Mouse (Mus musculus): ENCODE results near the gene Cmip.

Gene Cmip

DNA sequence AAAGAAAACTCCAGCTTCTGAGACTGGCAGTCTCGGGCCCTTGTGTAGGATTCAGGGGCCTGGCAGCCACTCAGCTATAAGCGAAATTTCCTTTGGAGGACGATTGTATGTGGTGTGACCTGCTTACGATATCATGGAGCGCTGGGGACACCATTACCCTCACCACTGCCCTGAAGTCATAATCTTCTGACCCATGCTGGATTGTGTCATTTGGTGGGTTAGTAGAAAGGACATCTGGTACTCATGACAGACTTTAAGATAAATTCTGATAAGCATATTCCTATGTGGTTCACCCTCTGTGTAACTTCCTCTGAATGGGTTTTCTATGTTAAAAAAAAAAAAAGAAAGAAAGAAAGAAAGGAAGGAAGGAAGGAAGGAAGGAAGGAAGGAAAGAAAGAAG is 69.9 kb downstream of the Cmip start:
- no peak for DNase-seq (ENCODE audit: low spot score)

DNA sequence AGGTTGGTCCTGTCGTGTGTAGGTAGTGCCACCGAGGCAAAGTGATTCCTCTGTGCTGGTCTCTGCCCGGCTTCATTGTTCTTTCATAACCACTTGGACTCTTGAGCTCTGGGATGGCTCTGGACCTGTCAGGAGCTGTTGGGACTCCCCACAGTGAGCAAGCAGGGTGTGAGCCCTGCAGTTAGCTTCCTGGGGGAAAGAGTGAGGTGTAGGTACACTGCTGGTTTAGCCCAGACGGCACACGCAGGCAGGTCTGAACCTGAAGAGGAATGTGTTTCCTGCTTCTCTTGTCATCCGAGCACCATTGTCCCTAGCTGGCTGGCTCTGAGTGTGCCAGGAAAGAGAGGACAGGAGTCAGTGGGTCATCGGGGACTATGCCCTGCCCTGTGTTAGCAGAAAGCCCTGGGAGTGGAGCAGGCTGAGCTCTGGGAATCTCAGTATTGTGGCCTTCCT is 70.5 kb downstream of the Cmip start:
- DNase-seq (ENCODE audit: low spot score): no peak

DNA sequence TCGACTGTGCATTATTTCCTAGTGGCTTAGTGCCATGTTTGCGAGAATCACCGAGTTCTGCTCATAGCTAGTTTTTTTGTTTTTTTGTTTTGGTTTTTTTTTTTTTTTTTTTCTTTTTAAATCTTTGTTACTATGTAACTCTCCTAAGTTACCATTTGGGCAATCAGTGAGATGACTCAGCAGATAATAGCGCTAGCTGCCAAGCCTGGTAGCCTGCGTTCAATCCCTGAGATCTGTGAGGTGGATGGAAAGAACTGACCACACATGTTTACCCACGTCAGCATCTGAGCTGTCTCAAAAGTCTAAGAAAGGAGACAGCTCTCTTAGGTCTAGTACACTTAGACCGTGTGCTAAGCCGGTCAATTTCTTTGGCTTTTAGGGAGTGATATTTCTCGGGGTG is 71.9 kb downstream of the Cmip start:
- DNase-seq (ENCODE audit: low spot score): no peak

DNA sequence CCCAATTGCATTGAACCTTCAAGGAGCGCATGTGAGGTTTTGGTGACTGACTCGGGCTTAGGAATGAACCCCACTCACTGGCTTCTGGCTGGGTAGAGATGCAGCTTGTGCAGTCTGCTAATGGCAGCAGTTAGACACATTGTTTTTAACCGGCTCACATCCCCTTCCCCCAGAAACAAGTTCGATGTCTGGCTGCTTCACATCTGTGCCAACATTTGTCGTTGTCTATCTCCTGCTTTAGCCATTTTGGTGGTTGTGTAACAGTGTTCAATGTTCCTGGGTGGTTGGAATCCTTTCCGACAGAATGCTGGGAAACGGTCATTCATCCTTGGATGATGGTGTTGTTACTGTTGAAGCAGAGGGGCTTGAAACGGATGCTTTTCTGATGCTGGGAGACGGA is 72.3 kb downstream of the Cmip start:
- no peak for DNase-seq (ENCODE audit: low spot score)

DNA sequence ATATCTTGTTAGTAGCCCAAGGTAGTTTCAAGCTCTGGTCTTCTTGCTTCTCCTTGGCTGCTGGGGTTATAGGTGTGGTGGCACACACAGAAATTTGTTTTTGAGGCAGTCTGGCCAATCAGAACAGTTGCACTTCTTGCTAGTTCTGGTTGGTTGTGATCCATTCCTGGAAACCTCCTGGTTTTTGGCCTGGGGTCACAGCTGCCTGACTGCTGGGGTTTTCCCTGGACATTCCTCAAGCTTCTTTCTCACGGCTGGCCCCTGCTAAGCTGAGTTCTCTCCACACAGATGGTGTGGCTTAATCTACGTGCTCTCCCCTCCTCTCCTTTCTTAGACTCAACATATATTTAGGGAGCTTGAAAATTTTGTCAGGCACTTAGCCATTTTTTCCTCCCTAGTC is 73.0 kb downstream of the Cmip start:
- DNase-seq (ENCODE audit: low spot score): no peak

DNA sequence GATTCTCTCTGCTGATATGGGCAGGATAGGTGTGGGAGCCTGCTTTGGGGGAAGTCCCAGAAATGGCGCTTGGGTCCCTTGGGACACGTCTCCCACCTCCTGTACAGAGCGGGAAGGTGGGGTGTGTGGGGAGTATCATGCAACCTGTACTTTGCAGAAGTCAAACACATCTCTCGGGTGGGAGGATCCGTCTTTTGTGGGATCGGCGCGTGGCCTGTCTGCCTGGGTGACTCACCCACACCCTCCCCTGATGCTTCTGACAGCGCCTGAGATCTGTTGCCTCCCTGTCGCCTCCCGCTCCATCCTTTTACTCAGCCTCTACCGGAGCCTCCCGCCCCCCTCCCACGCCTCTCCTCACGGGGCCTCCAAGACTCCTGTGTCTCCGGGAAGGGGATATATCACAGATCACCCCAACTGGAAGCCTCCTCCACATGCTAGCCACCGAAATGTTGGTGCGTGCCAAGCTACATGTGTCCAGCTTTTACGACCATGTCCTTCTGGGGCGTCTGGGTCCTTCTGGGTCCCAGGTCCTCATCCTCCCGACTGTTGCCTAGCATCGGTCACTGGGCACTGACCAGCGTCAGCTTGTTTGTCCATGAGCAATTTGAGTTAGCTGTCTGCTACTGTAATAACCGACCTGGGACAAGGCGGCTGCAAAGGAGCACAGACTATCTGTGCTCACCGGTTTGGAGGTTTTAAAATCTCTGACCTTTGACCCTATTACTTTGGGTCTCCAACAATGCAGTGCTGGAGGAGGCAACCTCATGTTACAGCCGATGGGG is 75.6 kb downstream of the Cmip start:
- no peak for DNase-seq (ENCODE audit: low spot score)

DNA sequence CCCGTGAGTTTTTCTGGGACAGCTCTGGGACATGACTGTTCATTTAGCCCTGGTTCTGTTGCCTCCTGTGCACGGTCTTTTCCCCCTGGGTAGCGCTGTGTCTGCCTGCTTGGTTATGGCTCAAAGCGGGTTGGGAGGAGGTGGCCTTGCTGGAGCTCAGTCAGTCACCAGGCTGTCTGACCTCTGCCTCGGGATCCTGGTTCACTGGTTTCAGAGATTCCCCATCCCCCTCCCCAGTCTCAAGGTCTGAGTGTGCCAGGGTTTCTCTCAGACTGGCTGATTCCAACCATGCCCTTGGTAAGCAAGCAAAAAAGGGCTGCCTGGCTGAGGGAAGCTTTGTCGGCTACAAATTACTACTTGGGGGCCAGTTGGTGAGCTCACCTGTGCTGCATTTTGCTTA is 76.8 kb downstream of the Cmip start:
- peak; percentile 69 for DNase-seq (ENCODE audit: low spot score)

DNA sequence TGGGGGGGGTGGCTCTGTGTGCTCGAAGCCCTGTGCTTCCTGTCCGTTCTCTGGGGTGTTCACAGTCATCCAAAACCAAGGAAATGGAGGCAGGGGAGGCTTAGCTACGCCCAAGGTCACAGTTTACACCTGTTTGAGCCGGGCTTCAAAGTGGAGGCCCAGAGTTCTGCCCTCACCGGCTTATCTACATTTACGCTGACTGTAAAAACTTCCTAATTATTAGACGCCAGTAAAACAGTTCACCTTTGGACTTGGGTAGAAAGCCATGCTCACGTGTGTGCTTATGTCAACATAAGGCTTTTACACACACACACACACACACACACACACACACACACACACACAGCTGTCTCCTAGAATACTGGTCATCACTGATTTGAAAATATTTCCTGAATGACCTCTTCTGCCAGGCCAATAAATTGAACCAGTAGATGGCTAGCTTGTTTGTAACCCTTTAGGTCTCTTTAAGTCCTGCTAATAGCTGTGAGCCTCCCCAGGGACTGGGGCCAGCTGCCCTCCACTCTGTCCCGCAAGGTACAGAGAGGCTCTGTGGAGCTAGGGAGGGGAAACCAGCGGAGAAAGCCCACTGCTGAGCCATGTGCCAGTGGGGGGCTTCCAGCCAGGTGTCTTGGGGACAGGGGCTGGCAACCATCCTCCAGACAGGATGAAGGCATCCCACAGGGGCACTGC is 77.3 kb downstream of the Cmip start:
- DNase-seq (ENCODE audit: low spot score): no peak

DNA sequence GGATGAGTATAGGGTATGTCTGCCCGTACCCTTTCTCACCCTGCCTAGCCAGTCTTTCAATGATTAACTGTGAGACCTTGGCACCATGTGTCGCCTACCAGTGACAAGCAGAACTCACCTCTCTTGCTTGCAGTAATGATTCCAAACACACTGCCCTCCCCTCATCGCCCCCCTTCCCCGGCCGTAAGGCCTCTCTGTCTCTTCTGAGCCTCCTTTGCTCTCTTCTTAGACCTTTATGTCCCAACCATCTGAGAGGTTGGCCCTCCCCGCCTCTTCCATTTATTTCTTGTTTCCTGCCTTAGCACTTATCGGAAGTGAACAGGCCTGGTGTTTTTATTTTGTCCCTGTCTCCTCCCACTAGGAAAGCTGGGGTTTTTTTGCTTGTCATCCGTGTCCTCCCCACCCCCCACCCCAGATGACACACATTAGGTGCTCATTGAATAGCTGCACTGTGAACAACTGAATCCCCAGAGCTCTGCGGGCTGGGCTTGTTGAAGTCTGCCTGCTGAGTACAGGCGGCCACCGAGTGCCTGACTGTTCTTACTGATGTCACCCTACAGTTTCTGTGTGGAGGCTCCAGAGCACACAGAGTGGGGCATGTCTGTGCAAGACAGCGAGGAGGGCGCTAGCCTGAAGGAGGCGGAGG is 78.0 kb downstream of the Cmip start:
- DNase-seq (ENCODE audit: low spot score): no peak

DNA sequence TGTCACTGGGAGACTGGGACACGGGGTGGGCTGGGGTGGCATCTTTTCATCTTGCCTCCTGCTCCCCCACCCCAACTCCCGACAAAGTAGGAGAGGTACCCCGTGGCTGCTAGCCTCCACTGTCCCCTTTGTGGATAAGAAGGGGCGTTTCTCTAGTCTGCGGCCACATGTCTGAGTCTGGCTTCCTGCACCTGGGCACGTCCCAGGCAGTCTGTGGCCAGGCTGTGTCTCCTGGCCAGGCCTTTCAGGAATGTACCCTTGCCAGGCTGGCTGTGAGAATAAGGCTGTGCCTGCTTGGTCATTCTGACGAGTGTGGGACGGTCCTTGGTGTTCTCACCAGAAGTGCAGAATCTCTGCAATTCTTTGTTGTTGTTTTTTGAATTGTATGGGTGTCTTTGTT is 78.6 kb downstream of the Cmip start:
- DNase-seq (ENCODE audit: low spot score): no peak

DNA sequence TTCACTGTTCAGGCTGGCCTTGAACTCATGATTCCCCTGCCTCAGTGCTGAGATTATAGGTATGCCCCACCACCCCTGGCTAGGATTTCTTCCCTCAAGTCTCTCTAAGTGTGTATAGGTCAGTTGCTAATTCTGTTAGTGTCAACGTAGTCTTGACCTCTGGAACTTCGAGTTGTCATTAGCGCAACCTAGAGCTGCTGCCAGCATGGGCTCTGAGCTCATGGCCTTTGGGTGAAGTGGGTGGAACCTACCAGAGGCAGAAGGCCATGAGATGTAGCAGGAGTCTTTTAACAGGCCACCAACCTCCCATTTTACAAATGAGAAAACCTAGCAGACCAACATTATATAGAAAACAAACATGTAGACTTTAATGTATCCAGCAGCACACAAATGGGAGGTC is 80.3 kb downstream of the Cmip start:
- DNase-seq (ENCODE audit: low spot score): no peak

DNA sequence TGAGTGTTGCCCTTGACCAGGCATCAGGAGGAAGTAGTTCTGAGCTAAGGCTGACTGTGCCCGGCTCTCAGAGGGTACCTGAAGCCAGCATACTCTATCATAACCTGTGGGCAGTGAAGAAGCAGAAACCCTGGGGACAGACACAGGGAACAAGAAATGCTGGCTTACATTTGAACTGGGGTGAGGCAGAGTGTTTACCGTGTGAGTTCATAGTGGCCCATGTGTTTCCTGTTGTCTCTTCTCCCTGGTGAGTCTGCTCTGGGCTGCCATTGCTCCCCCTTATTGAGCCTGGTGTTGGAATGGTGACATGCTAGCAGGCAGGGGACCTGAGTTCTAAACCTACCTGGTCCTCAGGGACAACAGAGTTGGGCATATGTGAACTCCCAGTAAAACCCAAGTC is 81.8 kb downstream of the Cmip start:
- no peak for DNase-seq (ENCODE audit: low spot score)

DNA sequence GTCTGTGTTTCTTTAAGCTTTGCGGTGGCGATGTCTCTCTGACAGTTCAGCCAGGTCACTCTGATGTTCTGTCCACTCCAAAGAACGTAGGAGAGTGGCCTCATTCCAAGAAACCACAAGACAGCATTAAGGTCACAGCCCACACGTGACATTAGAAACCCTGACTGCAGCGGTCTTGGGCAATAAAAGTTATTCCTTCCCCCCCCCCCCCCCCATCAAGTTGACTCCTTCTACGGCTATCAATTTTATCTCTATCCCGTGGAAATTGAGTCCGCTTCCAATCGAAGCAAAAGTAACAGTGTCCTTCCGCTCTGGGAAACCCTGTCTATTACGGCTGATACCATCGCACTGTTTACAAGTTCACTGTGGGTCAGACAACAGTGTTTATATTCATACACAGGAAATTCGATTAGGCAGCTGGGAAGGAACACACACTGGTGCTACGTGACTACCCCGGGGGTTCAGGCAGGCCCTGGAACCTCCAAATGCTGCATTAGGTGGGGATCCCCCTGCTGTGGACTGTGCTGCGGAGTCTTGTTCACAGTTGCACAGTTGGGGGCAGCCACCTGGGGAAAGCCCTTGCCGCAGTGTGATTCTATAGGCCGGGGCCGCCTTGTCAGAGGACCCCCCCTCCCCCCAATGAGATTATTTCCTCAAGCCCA is 82.6 kb downstream of the Cmip start:
- DNase-seq (ENCODE audit: low spot score): no peak

DNA sequence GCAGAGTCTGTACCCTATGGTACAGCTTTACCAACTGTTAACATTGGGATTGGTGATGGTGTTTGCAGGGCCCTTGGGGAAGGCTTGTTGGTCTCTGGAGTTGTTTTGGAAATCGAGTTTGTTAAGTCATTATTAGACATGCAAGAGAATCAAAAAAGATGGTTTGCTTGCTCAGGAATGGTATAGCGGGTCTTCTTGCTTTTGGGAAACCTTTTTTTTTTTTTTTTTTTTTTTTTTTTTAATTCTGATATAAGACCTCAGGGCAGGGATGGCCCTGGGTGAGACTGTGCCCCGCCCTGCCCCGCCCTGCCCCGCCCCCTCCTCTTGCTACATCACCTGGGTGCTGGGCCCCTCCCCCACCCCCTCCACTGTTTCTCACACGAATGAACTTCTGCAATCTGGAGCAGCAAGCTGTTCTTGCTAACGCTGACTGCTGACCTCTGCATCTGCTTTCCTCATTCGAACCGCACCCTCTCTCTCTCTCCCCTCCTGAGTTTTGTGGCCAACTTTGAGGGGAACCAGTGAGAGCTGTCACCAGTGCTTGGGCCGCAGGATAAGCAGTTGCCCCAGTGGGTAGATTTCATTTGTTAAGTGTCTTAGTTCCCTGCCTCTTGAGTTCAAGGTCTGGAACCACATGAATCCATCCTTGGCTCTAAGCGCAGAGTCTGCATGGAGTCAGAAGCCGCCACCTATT is 83.2 kb downstream of the Cmip start:
- DNase-seq (ENCODE audit: low spot score): no peak

DNA sequence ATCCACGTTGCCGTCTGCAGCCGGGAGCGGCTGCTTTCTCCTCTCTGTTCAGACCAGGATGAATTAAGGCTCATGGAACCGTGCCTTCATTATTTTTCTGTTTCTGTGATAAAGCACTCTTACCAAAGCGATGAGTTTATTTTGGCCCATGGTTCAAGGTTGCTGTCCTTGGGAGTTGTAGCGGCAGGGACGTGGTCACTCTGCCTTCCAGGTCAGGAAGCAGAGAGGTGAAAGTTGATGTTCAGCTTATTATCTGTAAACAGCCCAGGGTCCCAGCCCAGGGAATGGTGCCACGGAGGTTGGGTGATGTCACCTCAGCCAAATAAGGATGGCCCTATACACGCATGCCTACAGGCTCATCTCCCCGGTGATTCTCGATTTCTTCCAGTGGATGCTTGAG is 83.9 kb downstream of the Cmip start:
- no peak for DNase-seq (ENCODE audit: low spot score)

DNA sequence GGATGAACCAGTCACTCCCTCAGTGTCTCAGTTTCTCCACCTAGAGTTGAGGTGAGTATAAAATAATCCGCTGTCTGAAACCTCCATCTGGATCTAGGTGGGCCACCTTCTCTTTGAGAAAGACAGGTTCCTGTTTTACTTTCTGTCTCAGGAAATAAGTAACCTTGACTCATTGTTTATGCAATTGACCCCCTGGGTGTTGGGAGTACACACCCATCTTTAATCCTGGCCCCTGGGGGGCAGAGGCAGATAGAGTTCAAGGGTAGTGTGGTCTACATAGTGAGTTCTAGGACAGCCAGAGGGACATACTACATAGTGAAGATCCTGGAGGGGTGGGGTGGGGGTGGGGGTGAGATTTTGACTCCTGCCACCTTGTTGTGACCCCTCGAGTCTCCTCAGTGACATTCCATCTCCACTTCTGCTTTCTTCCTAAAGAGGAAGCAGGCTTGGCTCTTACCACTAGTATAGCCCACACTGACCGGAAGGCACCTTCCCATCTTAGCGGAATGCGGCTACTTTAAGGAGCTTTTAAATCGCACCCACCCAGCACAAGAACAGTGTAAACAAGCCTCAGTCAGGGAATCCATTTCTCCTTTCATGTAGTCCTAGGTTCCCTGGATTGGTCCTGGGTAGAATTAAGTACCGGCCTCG is 86.0 kb downstream of the Cmip start:
- DNase-seq (ENCODE audit: low spot score): no peak

DNA sequence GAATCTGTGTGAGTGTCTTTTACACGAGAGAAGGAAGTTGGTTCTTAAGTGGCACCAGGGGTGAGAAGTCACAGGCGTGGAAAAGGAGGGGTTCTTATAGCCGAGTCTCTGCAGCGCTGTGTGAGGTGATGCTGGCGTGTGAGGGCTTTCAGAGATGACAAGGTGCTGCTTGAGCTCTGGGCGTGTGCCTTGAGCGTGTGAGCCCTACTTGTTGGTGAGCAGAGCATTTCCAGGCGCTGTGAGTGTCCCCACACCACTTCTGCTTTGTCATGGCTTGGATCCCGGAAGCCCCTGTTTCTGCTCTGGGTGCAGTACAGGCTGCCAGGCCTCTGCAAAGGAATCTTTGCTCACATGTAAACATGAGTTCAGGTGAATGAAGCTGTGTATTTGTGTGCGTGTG is 86.6 kb downstream of the Cmip start:
- DNase-seq (ENCODE audit: low spot score): no peak

DNA sequence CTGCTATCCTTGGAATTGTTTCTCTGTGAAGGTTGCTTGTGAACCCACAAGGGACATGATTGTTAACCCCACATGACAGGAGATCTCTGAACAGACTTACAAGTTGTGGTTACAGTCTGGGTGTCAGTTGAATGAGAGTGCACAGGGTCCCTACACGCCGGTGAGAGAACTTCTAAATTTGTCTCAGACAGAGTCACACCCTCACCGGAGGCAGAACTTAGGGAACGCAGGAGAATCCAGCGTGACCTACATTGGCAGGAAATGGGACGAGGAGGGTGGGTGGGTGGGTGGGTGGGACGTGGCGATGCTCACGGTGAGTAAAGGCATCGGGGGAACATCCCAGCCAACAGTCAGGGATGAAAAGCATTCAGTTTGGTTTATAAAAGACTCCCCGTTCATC is 88.0 kb downstream of the Cmip start:
- DNase-seq (ENCODE audit: low spot score): no peak

DNA sequence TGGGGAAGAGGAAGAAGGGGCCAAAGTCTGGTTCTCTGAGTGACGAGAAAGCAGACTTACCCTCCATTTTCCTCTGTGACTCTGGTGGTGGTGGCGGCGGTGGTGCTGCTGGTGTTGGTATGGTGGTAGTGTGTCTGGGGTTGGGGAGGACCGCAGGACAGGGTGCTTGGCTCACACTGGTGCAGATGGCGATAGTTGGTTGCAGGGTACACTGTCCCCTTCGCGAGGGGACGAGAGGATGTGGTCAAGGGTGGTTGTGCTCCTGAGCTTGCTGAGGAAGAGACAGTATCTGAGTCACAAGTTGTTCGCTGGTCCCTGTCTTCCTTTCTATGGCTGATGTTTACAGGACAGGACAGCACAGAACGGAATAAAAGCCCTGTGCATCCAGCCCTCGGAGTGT is 88.5 kb downstream of the Cmip start:
- DNase-seq (ENCODE audit: low spot score): no peak

DNA sequence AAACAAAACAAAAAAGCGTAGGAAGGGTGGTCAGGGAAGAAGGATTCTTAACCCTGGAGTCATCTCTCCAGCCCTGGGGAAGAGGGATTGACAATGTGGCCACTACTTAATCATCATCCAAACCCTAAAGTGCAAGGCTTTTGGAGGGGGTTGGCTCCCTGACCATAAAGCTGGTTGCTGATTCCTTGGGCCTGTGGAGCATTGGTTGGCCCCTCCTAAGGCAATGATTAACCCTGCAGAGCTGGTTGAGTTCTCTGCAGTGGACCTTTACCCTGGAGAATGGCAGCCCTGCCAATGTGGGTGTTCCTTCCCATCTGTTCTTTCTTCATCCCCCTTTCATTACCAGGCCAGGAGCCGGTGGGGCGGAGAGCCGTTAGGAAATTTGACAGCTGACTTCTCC is 90.7 kb downstream of the Cmip start:
- DNase-seq (ENCODE audit: low spot score): no peak

DNA sequence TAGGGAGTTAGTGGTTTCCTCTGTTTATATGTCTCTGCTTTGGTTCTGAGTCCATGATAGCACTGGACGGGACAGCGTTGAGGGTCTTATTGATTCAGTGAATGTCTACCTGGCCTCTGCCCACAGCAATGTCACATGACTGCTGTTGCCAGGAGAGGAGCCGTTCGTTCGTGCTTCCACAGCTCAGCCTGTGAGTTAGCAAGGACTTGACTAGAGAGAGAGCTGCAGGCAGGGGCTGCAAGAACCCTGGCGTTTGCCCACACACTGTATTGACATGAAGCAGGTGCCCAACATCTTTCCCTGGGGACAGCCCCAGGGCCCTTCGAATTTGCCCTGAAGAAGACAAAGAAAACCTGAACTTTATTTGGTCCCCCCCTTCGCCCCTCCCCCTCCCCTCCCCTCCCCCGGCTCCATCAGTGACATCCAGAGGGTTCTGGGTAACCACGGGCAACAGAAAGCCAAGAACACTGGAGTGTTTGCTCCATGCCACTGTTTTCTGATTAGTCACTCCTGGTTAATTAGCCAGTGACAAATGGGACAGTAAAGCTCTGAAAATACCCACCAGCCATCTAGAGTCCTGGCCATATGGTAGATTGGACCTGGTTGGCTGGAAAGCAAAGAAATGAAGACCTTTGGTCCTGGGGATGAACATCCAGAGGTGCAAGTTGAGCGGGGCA is 92.0 kb downstream of the Cmip start:
- no peak for DNase-seq (ENCODE audit: low spot score)

Measured in ovary, postnatal 36 days (tissue).